Mouse (Mus musculus) heart, embryonic 16.5 days (tissue): ENCODE data around the gene Hist1h1d. TPM values are rescaled to one million over a fixed set of nuclear protein-coding genes. Genes with fewer than 3 reads are reported as not detected.
"Not testable (repeated sequence)": the region's sequence is repeated elsewhere in the genome, so short reads cannot be mapped to it uniquely, and the experiment has no call there.

Experiments used
- ATAC-seq: fragments of 200-750 bp; cut with Nextera tagmentation; replicated peaks from 2 replicates; pipeline ENCODE4 v1.8.0; 2017; ENCODE audit warnings: moderate number of reproducible peaks; ENCODE audit not compliant: insufficient read depth, low FRiP score; ENCODE audit errors: extremely low read depth
- H3K27ac ChIP-seq: fragments of 300-500 bp; sonication (generic); 2 replicates; pipeline ENCODE4 v1.5.1; 2014; ENCODE audit warnings: mild to moderate bottlenecking, low read length, control low read depth, moderate library complexity
- H3K27me3 ChIP-seq: fragments of 300-500 bp; sonication (generic); 2 replicates; pipeline ENCODE4 v1.6.1; 2014; ENCODE audit warnings: low read length, mixed read lengths; ENCODE audit not compliant: control insufficient read depth, insufficient read depth
- H3K36me3 ChIP-seq: fragments of 300-500 bp; sonication (generic); 2 replicates; pipeline ENCODE4 v1.6.1; 2014; ENCODE audit not compliant: control insufficient read depth, insufficient read depth
- H3K4me1 ChIP-seq: fragments of 300-500 bp; sonication (generic); 2 replicates; pipeline ENCODE4 v1.6.1; 2014; ENCODE audit warnings: low read length, mixed read lengths; ENCODE audit not compliant: control insufficient read depth, insufficient read depth
- H3K4me2 ChIP-seq: fragments of 300-500 bp; sonication (generic); 2 replicates; pipeline ENCODE4 v1.6.1; 2014; ENCODE audit warnings: low read depth, mild to moderate bottlenecking, control low read depth, low read length
- H3K4me3 ChIP-seq: fragments of 300-500 bp; sonication (generic); 2 replicates; pipeline ENCODE4 v1.5.1; 2014; ENCODE audit warnings: mild to moderate bottlenecking, control low read depth, low read length
- H3K9ac ChIP-seq: fragments of 300-500 bp; sonication (generic); 2 replicates; pipeline ENCODE4 v1.6.1; 2014; ENCODE audit warnings: low read length, control low read depth
- H3K9me3 ChIP-seq: fragments of 300-500 bp; sonication (generic); replicated peaks from 2 replicates; pipeline ENCODE4 v1.6.1; 2016; ENCODE audit warnings: low read length; ENCODE audit not compliant: control insufficient read depth
- WGBS: fragments of 180-500 bp; shearing (Covaris S2); extraction: QIAGEN DNeasy Blood & Tissue Kit; methylation state at CpG from one replicate; pipeline ENCODE4 v1.1.7; 2014; 5-methylcytosine and 5-hydroxymethylcytosine counted together
- polyA plus RNA-seq: library from polyadenylated mRNA; unstranded; fragments of >200 nt; fragmentation: Nextera tagmentation; extraction: Ambion mirVana; gene quantifications from 2 replicates; pipeline ENCODE4 v1.2.1, GENCODE M21; 2015

Gene Hist1h1d
- polyA plus RNA-seq, 1 experiment from 2014 or later = 0.37 TPM

DNA sequence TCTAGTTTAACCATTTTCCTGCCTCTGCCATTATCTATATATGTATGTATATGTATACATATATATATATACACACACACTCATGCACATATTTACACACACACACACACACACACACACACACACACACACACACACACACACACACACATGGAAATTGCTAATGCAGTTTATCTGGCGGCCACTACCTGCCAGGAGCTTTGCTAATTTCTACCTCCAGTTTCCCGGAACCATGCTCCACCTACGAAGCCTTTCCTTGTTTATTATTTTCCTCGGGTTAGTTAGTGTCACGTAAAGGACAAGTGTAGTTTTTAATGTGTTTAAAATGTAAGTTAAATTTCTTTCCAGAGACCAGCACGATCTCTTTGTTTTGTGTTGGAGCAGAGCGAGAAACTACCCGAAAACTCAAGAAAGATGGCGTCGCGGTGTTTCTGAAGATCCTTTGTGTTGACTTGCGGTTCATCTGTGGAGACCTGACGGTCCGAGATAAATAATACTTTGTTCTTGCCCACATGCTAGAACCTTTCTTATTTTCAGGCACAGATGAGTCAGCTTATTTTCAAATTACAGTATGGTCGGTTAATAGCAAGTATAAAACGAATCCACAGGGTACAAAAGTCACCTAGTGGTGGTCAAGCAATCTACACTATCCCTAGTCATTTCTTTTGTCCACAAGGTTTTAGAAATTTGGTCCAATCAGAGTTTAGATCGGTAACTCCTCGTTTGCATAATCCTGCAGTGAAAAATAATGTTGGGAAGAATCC is 9.8 kb downstream of the Hist1h1d start:
- peak overlapping the region; percentile 91 for H3K4me2 ChIP-seq
- peak overlapping the region; percentile 98 for H3K27ac ChIP-seq
- no peaks in the 10 kb centered on the region for H3K36me3 ChIP-seq
- H3K4me3 ChIP-seq = peak overlapping the region; percentile 56
- H3K9ac ChIP-seq = peak overlapping the region; percentile 71
- peak; percentile 49; the same call in 1 of the 2 replicates for ATAC-seq
- no peaks in the 10 kb centered on the region for H3K27me3 ChIP-seq
- WGBS = 2% methylated on average over 18 of the region's 18 CpGs
- H3K9me3 ChIP-seq = no peaks in the 10 kb centered on the region
- no peaks in the 10 kb centered on the region for H3K4me1 ChIP-seq

DNA sequence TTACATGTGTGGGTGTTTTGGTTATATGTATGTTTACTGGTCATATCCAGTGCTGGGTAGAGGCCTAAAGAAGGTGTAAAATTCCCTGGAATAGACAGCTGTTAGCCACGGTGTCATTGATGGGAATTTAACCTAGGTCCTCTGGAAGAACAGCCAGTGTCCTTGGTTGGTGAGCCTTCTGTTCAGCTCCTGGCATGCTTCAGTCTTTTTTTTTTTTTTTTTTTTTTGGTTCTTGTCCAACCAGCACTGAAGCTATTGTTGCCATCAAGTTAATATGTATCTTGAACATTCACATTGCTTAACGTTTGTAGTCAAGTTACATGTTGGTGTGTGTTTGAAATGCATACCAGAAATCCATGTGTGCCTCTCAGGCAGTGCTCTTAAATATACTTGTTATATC is 11.4 kb downstream of the Hist1h1d start:
- 83% methylated on average over 2 of the region's 2 CpGs for WGBS

DNA sequence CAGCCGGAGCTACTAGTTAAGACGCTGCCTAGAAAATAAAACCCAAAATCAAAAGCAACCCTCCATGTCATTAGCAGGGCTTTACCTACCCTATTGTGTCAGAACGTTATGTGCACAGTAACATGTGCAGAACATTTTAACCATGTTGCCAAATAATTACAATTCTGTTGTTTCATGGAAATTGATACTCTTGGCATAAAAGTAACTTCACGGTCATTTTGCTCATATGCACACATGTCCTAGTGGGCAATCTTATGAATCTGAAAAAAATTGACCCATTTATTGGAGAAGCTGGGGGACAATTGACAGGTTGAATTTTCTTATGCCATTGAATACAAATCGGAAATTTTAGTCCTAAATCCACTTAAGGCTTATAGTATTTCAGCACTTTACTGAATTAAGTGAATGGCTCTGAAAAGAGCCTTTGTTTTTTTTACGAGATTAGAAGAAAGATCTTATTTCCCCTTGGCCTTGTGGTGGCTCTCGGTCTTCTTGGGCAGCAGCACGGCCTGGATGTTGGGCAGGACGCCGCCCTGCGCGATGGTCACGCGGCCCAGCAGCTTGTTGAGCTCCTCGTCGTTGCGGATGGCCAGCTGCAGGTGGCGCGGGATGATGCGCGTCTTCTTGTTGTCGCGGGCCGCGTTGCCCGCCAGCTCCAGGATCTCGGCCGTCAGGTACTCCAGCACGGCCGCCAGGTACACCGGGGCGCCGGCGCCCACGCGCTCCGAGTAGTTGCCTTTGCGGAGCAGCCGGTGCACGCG is 17.4 kb downstream of the Hist1h1d start:
- not testable (repeated sequence) for H3K9me3 ChIP-seq, H3K27me3 ChIP-seq, H3K36me3 ChIP-seq
- Histone ChIP-seq H3K27ac (peak overlapping the region; percentile 96), H3K4me1 (peaks cover 18% of the 10 kb centered on the region), H3K4me3 (peak overlapping the region; percentile 59), H3K4me2 (peak overlapping the region; percentile 77), H3K9ac (peak overlapping the region; percentile 68)
- ATAC-seq = peak; percentile 3; the same call in 1 of the 2 replicates
- 4% methylated on average over 19 of the region's 41 CpGs for WGBS

More for the DNA sequence above, 11.4 kb downstream of the Hist1h1d start:
- Histone ChIP-seq H3K4me3 (no peak overlapping the region), H3K27me3 (no peaks in the 10 kb centered on the region), H3K9me3 (no peaks in the 10 kb centered on the region), H3K36me3 (no peaks in the 10 kb centered on the region), H3K4me2 (no peak overlapping the region), H3K4me1 (no peaks in the 10 kb centered on the region), H3K27ac (no peak overlapping the region), H3K9ac (no peak overlapping the region)
- ATAC-seq = no peak

DNA sequence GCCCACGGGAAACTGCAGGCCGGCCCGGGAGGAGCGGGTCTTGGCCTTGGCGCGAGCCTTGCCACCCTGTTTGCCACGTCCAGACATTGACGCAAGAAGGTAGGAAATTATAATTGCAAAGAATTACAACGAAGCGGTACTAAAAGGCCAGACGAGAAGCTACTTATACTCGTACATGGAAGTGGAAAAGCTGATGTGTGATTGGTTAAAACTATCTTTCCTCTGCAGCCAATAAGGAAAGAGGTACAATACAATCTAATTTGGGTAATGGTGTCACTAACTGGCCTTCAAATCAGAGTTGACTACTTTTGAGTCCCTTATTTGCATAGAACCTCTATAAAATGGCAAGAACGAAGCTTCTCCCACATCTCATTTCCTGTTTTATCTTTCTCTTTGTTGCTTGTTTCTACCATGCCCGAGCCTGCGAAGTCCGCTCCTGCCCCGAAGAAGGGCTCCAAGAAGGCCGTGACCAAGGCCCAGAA is 18.0 kb downstream of the Hist1h1d start, which contains the start of the genes Hist1h2ae and Hist1h2bg:
Gene Hist1h2ae, minus strand, starts transcription at position 199 of the 482 bp plus-strand sequence.
Gene Hist1h2bg, plus strand, starts transcription at position 375 of the 482 bp plus-strand sequence.
- H3K4me3 ChIP-seq = peak within 1 kb of the TSS; percentile 59
- peak within 1 kb of the TSS; percentile 76 for H3K9ac ChIP-seq
- H3K4me1 ChIP-seq = peaks cover 18% of the 10 kb centered on the region
- no peaks in the 10 kb centered on the region for H3K36me3 ChIP-seq
- peak within 1 kb of the TSS; percentile 77 for H3K4me2 ChIP-seq
- H3K27me3 ChIP-seq = no peaks in the 10 kb centered on the region
- H3K27ac ChIP-seq = peak within 1 kb of the TSS; percentile 96
- ATAC-seq = peak; percentile 87
- no peaks in the 10 kb centered on the region for H3K9me3 ChIP-seq
- WGBS = 1% methylated on average over 18 of the region's 18 CpGs

DNA sequence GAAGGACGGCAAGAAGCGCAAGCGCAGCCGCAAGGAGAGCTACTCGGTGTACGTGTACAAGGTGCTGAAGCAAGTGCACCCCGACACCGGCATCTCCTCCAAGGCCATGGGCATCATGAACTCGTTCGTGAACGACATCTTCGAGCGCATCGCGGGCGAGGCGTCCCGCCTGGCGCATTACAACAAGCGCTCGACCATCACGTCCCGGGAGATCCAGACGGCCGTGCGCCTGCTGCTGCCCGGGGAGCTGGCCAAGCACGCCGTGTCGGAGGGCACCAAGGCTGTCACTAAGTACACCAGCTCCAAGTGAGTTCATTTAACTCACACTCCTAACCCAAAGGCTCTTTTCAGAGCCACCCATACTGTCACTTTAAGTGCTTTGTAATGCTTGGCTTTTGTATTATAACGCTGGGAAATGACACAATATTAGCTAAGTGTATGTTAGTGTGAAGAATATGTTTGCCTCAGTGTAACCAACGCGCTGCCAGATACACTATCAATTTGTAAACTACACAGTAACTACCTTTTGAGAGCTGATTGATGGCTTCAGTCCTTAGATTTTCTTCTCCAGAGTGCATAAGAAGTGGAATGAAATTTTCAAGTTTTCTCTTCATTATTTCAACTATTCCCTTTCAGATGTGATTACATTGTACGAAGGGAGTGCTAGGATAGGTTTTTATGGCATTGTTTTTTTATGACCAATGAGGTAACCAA is 18.6 kb downstream of the Hist1h1d start:
- H3K9me3 ChIP-seq, H3K36me3 ChIP-seq, H3K27me3 ChIP-seq, ATAC-seq: not testable (repeated sequence)
- H3K4me1 ChIP-seq = peaks cover 23% of the 10 kb centered on the region
- peak overlapping the region; percentile 96 for H3K27ac ChIP-seq
- peak overlapping the region; percentile 59 for H3K4me3 ChIP-seq
- H3K4me2 ChIP-seq = peak overlapping the region; percentile 77
- H3K9ac ChIP-seq = peak overlapping the region; percentile 76
- WGBS = under 1% methylated on average over 10 of the region's 34 CpGs

DNA sequence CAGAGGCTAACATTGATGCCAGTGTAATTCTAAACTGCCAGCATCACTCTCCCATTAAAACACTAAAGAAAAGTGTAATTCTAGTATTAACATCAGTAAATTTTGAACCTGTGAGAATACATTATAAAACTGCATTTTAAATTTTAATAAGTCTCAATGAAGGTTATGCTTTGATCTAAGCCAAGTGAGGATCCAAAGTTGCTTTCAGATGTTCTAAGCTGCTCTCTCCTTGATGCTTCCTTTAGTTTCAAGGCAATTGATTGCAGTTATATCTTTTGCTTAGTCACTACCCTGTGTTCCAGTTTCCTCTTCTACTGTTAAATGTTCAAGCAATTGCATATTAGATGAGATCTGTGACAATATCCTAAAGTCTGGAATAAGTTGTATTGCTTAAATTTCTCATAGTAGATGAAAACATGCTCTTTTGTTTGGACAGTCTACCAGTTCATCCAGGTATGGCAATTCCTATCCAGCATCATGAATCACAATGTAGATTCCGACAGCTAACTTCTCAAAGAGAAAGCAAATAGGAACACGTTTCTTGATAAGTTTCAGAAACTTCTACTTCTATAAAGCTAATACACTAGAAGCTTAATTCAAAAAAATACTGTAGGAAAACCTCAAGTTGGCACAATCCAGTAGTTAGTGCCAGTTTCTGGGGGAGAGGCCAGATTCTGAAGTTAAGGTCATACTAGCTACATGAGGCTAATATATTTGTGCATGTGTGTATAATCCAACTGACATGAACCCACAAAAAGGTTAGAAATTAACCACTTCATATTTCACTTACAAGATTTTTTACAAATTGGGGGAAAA is 19.4 kb downstream of the Hist1h1d start:
- H3K36me3 ChIP-seq = no peaks in the 10 kb centered on the region
- 36% methylated on average over 2 of the region's 2 CpGs for whole genome bisulfite sequencing
- H3K4me3 ChIP-seq = peak overlapping the region; percentile 59
- peak overlapping the region; percentile 76 for H3K9ac ChIP-seq
- H3K27ac ChIP-seq = peak overlapping the region; percentile 96
- ATAC-seq = no peak
- H3K4me2 ChIP-seq = peak overlapping the region; percentile 77
- H3K27me3 ChIP-seq = no peaks in the 10 kb centered on the region
- H3K9me3 ChIP-seq = no peaks in the 10 kb centered on the region
- peaks cover 30% of the 10 kb centered on the region for H3K4me1 ChIP-seq

DNA sequence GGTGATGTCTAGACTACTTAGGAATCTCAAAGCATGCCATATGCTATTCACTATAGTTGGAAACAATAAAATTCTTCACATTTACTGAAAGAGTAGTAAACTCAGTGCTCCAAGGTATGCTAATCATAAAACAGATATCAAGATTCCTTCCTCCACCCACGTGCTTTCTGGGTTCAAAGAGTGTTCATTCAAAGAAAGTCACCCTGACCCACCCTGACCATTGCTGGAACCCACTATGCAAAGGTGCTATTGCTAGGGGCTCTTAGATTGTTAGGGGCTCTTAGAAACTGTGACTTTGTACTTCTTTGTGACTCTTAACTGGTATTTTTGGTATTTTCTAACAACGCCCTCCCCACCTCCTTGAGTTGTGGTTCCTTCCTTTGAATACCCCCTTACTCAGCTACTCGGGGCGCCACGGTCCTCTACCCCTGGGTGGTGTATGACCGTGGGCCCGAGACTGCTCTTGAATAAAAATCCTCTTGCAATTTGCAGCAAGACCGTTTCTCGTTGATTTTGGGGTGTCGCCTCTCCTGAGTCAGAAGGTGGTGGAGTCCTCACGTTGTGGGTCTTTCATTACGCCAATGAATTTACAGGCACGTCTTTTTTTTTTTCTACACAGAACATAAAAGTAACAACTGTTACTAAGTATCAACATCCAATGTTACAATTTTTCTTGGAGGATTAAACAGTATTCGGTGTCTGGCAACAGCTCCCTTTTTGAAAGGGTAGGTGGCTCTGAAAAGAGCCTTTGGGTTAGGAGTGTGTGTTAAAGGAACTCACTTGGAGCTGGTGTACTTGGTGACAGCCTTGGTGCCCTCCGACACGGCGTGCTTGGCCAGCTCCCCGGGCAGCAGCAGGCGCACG is 20.2 kb downstream of the Hist1h1d start:
- not testable (repeated sequence) for ATAC-seq, H3K9me3 ChIP-seq, H3K36me3 ChIP-seq, H3K27me3 ChIP-seq
- peak overlapping the region; percentile 76 for H3K9ac ChIP-seq
- H3K27ac ChIP-seq = peak overlapping the region; percentile 83
- H3K4me1 ChIP-seq = peaks cover 30% of the 10 kb centered on the region
- WGBS = 16% methylated on average over 18 of the region's 20 CpGs
- H3K4me2 ChIP-seq = peak overlapping the region; percentile 77
- H3K4me3 ChIP-seq = peak overlapping the region; percentile 47
